Mouse (Mus musculus) cerebellum, adult 2 months (tissue): ENCODE data around the gene Dync2li1.

Experiments
- CTCF ChIP-seq: fragments of 200-500 bp; IDR thresholded peaks from 2 replicates; pipeline ENCODE4 v1.5.1; 2011; ENCODE audit warnings: low read depth, mild to moderate bottlenecking, control low read depth, low read length, moderate library complexity, borderline replicate concordance; ENCODE audit not compliant: insufficient read depth
- POLR2A ChIP-seq: fragments of 200-500 bp; IDR thresholded peaks from 2 replicates; pipeline ENCODE4 v1.6.1; 2011; ENCODE audit warnings: low read length, control low read depth, borderline replicate concordance; ENCODE audit not compliant: insufficient read depth

DNA sequence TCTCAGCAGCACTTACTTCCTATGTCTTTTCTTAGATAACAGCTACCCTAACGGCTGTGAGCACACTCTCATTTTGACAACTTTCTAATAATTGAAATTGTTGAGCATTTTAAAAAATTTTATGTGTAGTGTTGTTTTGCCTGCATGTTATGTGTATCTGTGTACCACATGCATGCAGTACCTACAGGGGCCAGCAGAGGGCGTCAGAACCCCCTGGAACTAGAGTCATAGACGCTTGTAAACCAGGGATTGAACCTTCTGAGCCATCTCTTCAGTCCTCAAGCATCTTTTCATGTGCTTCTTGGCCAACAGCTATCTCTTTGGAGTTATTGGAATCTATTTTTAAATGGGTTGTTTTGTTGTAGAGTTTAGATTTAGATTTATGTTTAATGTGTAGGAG is 15.6 kb downstream of the Dync2li1 start:
- TF ChIP-seq CTCF (0 out of 2 replicates have a peak, but pooled peaks have one; percentile 20), POLR2A (no peak)
